Mouse (Mus musculus): ENCODE measurements around the gene Sppl2a.

DNA sequence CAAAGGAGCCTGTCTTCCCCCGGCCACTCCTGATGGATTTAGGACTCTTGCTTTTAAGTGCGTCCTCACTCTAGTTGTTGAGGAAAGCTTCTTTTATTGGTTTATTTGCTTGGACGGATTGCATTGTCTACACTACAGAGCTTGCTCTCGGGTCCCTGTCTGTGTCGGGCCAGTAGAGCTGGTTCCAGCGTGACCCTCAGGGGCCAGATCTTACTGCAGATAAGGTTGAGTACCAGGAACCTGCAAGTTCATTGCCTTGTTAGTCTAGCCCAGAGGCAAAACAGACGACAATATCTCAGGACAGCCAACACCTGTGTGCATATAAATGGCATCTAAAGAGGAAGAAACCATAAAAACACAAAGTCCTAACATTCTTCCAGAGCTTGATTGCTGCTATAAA is 22.6 kb upstream of the Sppl2a start:
- TF ChIP-seq POLR2A (IDR thresholded peaks at IDR 0.05; ENCODE audit: borderline replicate concordance, extremely low read depth, insufficient read depth, insufficient read length, poor library complexity, severe bottlenecking) = no peak
- no peak for TF ChIP-seq CTCF (IDR thresholded peaks at IDR 0.05; ENCODE audit: borderline replicate concordance, extremely low read depth, insufficient read depth, insufficient read length)

All from brain, embryonic 14.5 days (tissue).